Mouse (Mus musculus) MEL (cell line): ENCODE measurements around the gene Krtap1-5. TPM values are rescaled to one million over a fixed set of nuclear protein-coding genes. Genes with fewer than 3 reads are reported as not detected.

Experiments used
- DNase-seq: peaks from one replicate; pipeline ENCODE4 v3.0.0; 2011; ENCODE audit warnings: low read depth, low spot score
- H3K27ac ChIP-seq: 2 replicates; pipeline ENCODE4 v1.5.1; 2012; ENCODE audit warnings: low read depth, mild to moderate bottlenecking, control low read depth, low read length, moderate library complexity; ENCODE audit not compliant: control insufficient read depth
- H3K27me3 ChIP-seq, 2 experiments: fragments of 150-350 bp in 1 of 2; sonication (generic) in 1 of 2; 2 replicates each; pipeline ENCODE4 v1.6.1; 2012; ENCODE audit warnings: low read length in 2 of 2, mild to moderate bottlenecking in 2 of 2, improper control_type of control experiment in 1 of 2, moderate library complexity in 1 of 2; ENCODE audit not compliant: insufficient read depth in 2 of 2, control insufficient read depth in 1 of 2
- H3K36me3 ChIP-seq, 2 experiments: 2 replicates each; pipeline ENCODE4 v1.6.1; 2012 to 2014; ENCODE audit warnings: low read length in 2 of 2, improper control_type of control experiment in 1 of 2, inconsistent platforms in 1 of 2, mild to moderate bottlenecking in 1 of 2; ENCODE audit not compliant: insufficient read depth in 2 of 2, control insufficient read depth in 1 of 2
- H3K4me1 ChIP-seq, 2 experiments: fragments of 150-350 bp in 1 of 2; sonication (generic) in 1 of 2; 2 replicates each; pipeline ENCODE4 v1.6.1; 2012; ENCODE audit warnings: low read length in 2 of 2, improper control_type of control experiment in 1 of 2, mild to moderate bottlenecking in 1 of 2; ENCODE audit not compliant: insufficient read depth in 2 of 2, control insufficient read depth in 1 of 2
- H3K4me3 ChIP-seq, 2 experiments: fragments of 150-350 bp in 1 of 2; sonication (generic) in 1 of 2; 2 replicates each; pipeline ENCODE4 v1.5.1; 2012; ENCODE audit warnings: low read depth in 2 of 2, low read length in 2 of 2, mild to moderate bottlenecking in 2 of 2, moderate library complexity in 2 of 2, control low read depth in 1 of 2, improper control_type of control experiment in 1 of 2; ENCODE audit not compliant: control insufficient read depth in 1 of 2, insufficient read depth in 1 of 2
- H3K79me2 ChIP-seq: 2 replicates; pipeline ENCODE4 v1.6.1; 2012; ENCODE audit warnings: mild to moderate bottlenecking, low read length, moderate library complexity; ENCODE audit not compliant: control insufficient read depth, poor library complexity, insufficient read depth
- H3K9ac ChIP-seq: 2 replicates; pipeline ENCODE4 v1.6.1; 2012; ENCODE audit warnings: low read depth, mild to moderate bottlenecking, control low read depth, low read length, moderate library complexity; ENCODE audit not compliant: control insufficient read depth, poor library complexity, severe bottlenecking
- H3K9me3 ChIP-seq: fragments of 150-350 bp; sonication (generic); replicated peaks from 2 replicates; pipeline ENCODE4 v1.6.1; 2012; ENCODE audit warnings: mild to moderate bottlenecking, low read length, improper control_type of control experiment, moderate library complexity; ENCODE audit not compliant: insufficient read depth
- CHD1 ChIP-seq: IDR thresholded peaks from 2 replicates; pipeline ENCODE4 v1.6.1; 2012; ENCODE audit warnings: low read depth, mild to moderate bottlenecking, inconsistent platforms, low read length, improper control_type of control experiment
- CHD2 ChIP-seq: IDR thresholded peaks from 2 replicates; pipeline ENCODE4 v1.6.1; 2011; ENCODE audit warnings: low read length, improper control_type of control experiment
- E2F4 ChIP-seq: IDR thresholded peaks from 2 replicates; pipeline ENCODE4 v1.6.1; 2011; ENCODE audit warnings: low read depth, low read length, improper control_type of control experiment, borderline replicate concordance
- ETS1 ChIP-seq: IDR thresholded peaks from 2 replicates; pipeline ENCODE4 v1.6.1; 2012; ENCODE audit warnings: low read depth, mild to moderate bottlenecking, inconsistent platforms, low read length, improper control_type of control experiment, moderate library complexity
- GABPA ChIP-seq: IDR thresholded peaks from 2 replicates; pipeline ENCODE4 v1.6.1; 2012; ENCODE audit warnings: low read depth, mild to moderate bottlenecking, inconsistent platforms, low read length, improper control_type of control experiment, moderate library complexity
- GATA1 ChIP-seq: IDR thresholded peaks from 2 replicates; pipeline ENCODE4 v1.6.1; 2011; ENCODE audit warnings: low read depth, low read length, improper control_type of control experiment
- HCFC1 ChIP-seq: IDR thresholded peaks from 2 replicates; pipeline ENCODE4 v1.6.1; 2012; ENCODE audit warnings: low read depth, mild to moderate bottlenecking, inconsistent platforms, low read length, improper control_type of control experiment, moderate library complexity
- JUND ChIP-seq: IDR thresholded peaks from 2 replicates; pipeline ENCODE4 v1.6.1; 2011; ENCODE audit warnings: low read depth, mild to moderate bottlenecking, improper control_type of control experiment, low read length
- KAT2A ChIP-seq: conservative IDR thresholded peaks from 2 replicates; pipeline ENCODE4 v1.6.1; 2012; ENCODE audit warnings: low read depth, low read length, improper control_type of control experiment, inconsistent platforms
- MAFK ChIP-seq: IDR thresholded peaks from 2 replicates; pipeline ENCODE4 v1.6.1; 2011; ENCODE audit warnings: low read depth, mild to moderate bottlenecking, low read length, improper control_type of control experiment, borderline replicate concordance
- MAX ChIP-seq: IDR thresholded peaks from 2 replicates; pipeline ENCODE4 v1.6.1; 2011; ENCODE audit warnings: low read length, improper control_type of control experiment
- MYB ChIP-seq: IDR thresholded peaks from 2 replicates; pipeline ENCODE4 v1.6.1; 2011; ENCODE audit warnings: mild to moderate bottlenecking, low read depth, low read length, improper control_type of control experiment
- MYC ChIP-seq: IDR thresholded peaks from 2 replicates; pipeline ENCODE4 v1.6.1; 2011; ENCODE audit warnings: low read depth, mild to moderate bottlenecking, low read length, improper control_type of control experiment, moderate library complexity
- NRF1 ChIP-seq: IDR thresholded peaks from 2 replicates; pipeline ENCODE4 v1.6.1; 2014; ENCODE audit warnings: low read depth, mild to moderate bottlenecking, inconsistent platforms, low read length, improper control_type of control experiment, moderate library complexity; ENCODE audit not compliant: poor library complexity, insufficient read depth, severe bottlenecking
- POLR2A ChIP-seq, 2 experiments: IDR thresholded peaks; 2 replicates each; pipeline ENCODE4 v1.6.1; 2011 to 2012; ENCODE audit warnings: low read length in 2 of 2, mild to moderate bottlenecking in 2 of 2, control low read depth in 1 of 2, improper control_type of control experiment in 1 of 2, low read depth in 1 of 2, moderate library complexity in 1 of 2; ENCODE audit not compliant: control insufficient read depth in 1 of 2, insufficient read depth in 1 of 2, poor library complexity in 1 of 2
- POLR2AphosphoS2 ChIP-seq: IDR thresholded peaks from 2 replicates; pipeline ENCODE4 v1.6.1; 2011; ENCODE audit warnings: low read length, improper control_type of control experiment
- POLR2AphosphoS5 ChIP-seq: IDR thresholded peaks from 2 replicates; pipeline ENCODE4 v1.6.1; 2012; ENCODE audit warnings: low read depth, borderline replicate concordance, mild to moderate bottlenecking, inconsistent platforms, low read length, moderate library complexity, mixed read lengths
- RAD21 ChIP-seq: IDR thresholded peaks from 2 replicates; pipeline ENCODE4 v1.6.1; 2011; ENCODE audit warnings: mild to moderate bottlenecking, low read depth, low read length, improper control_type of control experiment
- SIN3A ChIP-seq: IDR thresholded peaks from 2 replicates; pipeline ENCODE4 v1.6.1; 2012; ENCODE audit warnings: low read length, improper control_type of control experiment, inconsistent platforms
- SMC3 ChIP-seq: IDR thresholded peaks from 2 replicates; pipeline ENCODE4 v1.6.1; 2011; ENCODE audit warnings: low read depth, low read length, improper control_type of control experiment
- TAL1 ChIP-seq: IDR thresholded peaks from 2 replicates; pipeline ENCODE4 v1.6.1; 2012; ENCODE audit warnings: mild to moderate bottlenecking, inconsistent platforms, low read length, moderate library complexity, mixed read lengths
- TBP ChIP-seq: IDR thresholded peaks from 2 replicates; pipeline ENCODE4 v1.8.0; 2011; ENCODE audit warnings: low read depth, low read length, improper control_type of control experiment
- TCF12 ChIP-seq: IDR thresholded peaks from 2 replicates; pipeline ENCODE4 v1.6.1; 2014; ENCODE audit warnings: low read depth, mild to moderate bottlenecking, inconsistent platforms, low read length, improper control_type of control experiment, moderate library complexity
- USF2 ChIP-seq, 2 experiments: IDR thresholded peaks; 2 replicates each; pipeline ENCODE4 v1.6.1; 2011 to 2012; ENCODE audit warnings: improper control_type of control experiment in 2 of 2, low read length in 2 of 2, borderline replicate concordance in 1 of 2, inconsistent platforms in 1 of 2, low read depth in 1 of 2, mild to moderate bottlenecking in 1 of 2; ENCODE audit not compliant: insufficient read depth in 1 of 2
- ZKSCAN1 ChIP-seq: IDR thresholded peaks from 2 replicates; pipeline ENCODE4 v1.6.1; 2012; ENCODE audit warnings: low read depth, mild to moderate bottlenecking, inconsistent platforms, low read length, improper control_type of control experiment, moderate library complexity
- ZMIZ1 ChIP-seq: IDR thresholded peaks from 2 replicates; pipeline ENCODE4 v1.6.1; 2012; ENCODE audit warnings: low read depth, mild to moderate bottlenecking, inconsistent platforms, low read length, improper control_type of control experiment, moderate library complexity
- ZNF384 ChIP-seq: IDR thresholded peaks from 2 replicates; pipeline ENCODE4 v1.6.1; 2012; ENCODE audit warnings: low read depth, mild to moderate bottlenecking, inconsistent platforms, low read length, improper control_type of control experiment
- polyA plus RNA-seq, 2 experiments: library from polyadenylated mRNA; stranded (reverse) in 1 of 2; unstranded in 1 of 2; fragments of >175 nt in 1 of 2; fragments of >200 nt in 1 of 2; gene quantifications; 2 replicates each; pipeline versions ENCODE4 v1.2.1 to v1.2.4; 2012; ENCODE audit warnings: low replicate concordance in 2 of 2, low read depth in 1 of 2; ENCODE audit not compliant: insufficient read length in 2 of 2, insufficient read depth in 1 of 2, missing spikeins in 1 of 2
- total RNA-seq: library from RNA; depleted of rRNA; stranded (reverse); fragments of 300-350 nt; gene quantifications from 2 replicates; pipeline ENCODE4 v1.2.3, GENCODE M21; 2012

Krtap1-5 gene
- total and polyA plus RNA-seq, 3 experiments, result not detected

- no peaks in the 10 kb centered on the region for H3K27me3 ChIP-seq
- H3K9me3 ChIP-seq, result no peaks in the 10 kb centered on the region
- H3K27ac ChIP-seq, result no peak within 1 kb of the TSS
- TF ChIP-seq NRF1, result no peak
- no peak for TF ChIP-seq POLR2AphosphoS2
- no peak for TF ChIP-seq ZKSCAN1
- TF ChIP-seq POLR2A (IDR thresholded peaks at IDR 0.05; ENCODE audit: control insufficient read depth in 1 of 2, insufficient read depth in 1 of 2, low read depth in 1 of 2, low read length in 2 of 2, poor library complexity in 1 of 2), result no peak
- no peak for TF ChIP-seq MYC
- no peak for TF ChIP-seq MAFK
- no peak for TF ChIP-seq USF2 (IDR thresholded peaks at IDR 0.05; ENCODE audit: borderline replicate concordance in 1 of 2, insufficient read depth in 1 of 2, low read depth in 1 of 2, low read length in 2 of 2)
- TF ChIP-seq KAT2A, result no peak
- TF ChIP-seq ZNF384, result no peak
- no peak for TF ChIP-seq E2F4
- TF ChIP-seq CHD2, result no peak
- TF ChIP-seq ETS1, result no peak
- TF ChIP-seq POLR2AphosphoS5, result no peak
- TF ChIP-seq, all 39 proteins: peak for 0
- no peak for DNase-seq
- no peak within 1 kb of the TSS for H3K9ac ChIP-seq
- H3K79me2 ChIP-seq, result no peaks in the 10 kb centered on the region
- H3K4me1 ChIP-seq, result no peaks in the 10 kb centered on the region
- H3K4me3 ChIP-seq, result no peak within 1 kb of the TSS
- H3K36me3 ChIP-seq, result no peaks in the 10 kb centered on the region
Observed at GRCm38 (mm10) chr11:99590981-99591380, 10.2 kb upstream of the Krtap1-5 start, which contains the start of gene Krtap1-3. Gene Krtap1-3 (minus strand): TSS chr11:99591339.

DNA sequence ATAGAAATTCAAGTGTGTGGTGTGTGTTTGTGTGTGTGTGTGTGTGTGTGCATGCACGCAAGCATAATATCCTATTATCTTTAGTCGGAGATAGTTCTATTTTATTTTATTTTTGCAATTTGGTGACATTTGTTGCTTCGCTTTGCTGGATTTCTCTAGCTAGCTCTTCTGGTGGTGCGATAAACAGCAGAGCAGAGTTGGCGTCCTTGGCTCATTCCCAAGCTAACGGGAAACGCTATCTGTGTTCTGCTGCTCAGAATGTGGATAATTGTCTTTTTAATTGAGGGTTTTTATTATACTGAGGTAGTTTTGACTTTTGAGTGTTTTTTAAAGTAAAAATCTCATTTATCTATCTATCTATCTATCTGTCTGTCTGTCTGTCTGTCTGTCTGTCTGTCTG is 4.3 kb upstream of the Krtap1-5 start:
- no peaks in the 10 kb centered on the region for H3K36me3 ChIP-seq
- no peak overlapping the region for H3K27ac ChIP-seq
- TF ChIP-seq KAT2A, result no peak
- no peak for TF ChIP-seq RAD21
- no peak for TF ChIP-seq TCF12
- no peak for TF ChIP-seq HCFC1
- no peak for TF ChIP-seq GABPA
- no peak for TF ChIP-seq GATA1
- no peak for TF ChIP-seq MAFK
- no peak for TF ChIP-seq MAX
- TF ChIP-seq SMC3, result no peak
- TF ChIP-seq NRF1, result no peak
- TF ChIP-seq SIN3A, result no peak
- no peak for TF ChIP-seq TAL1
- TF ChIP-seq MYB, result no peak
- TF ChIP-seq POLR2AphosphoS2, result no peak
- no peak for TF ChIP-seq CHD1
- no peak for TF ChIP-seq JUND
- no peak for TF ChIP-seq ZMIZ1
- no peak for TF ChIP-seq MYC
- no peak for TF ChIP-seq TBP
- DNase-seq, result no peak
- no peak overlapping the region for H3K4me3 ChIP-seq
- H3K4me1 ChIP-seq, result no peaks in the 10 kb centered on the region
- no peaks in the 10 kb centered on the region for H3K27me3 ChIP-seq
- H3K9ac ChIP-seq, result no peak overlapping the region
- H3K9me3 ChIP-seq, result no peaks in the 10 kb centered on the region
- no peaks in the 10 kb centered on the region for H3K79me2 ChIP-seq
